Mouse (Mus musculus) limb, embryonic 12.5 days (tissue): Measurements from ENCODE around the gene Lrguk. TPM values are rescaled to one million over a fixed set of nuclear protein-coding genes. Genes with fewer than 3 reads are reported as not detected.

Experiments used
- ATAC-seq: fragments of 200-750 bp; cut with Nextera tagmentation; 2 replicates; pipeline ENCODE4 v1.8.0; 2017; ENCODE audit warnings: low read depth, moderate TSS enrichment; ENCODE audit not compliant: insufficient number of reproducible peaks, insufficient read depth, low FRiP score, low TSS enrichment
- H3K27ac ChIP-seq: fragments of 300-500 bp; sonication (generic); 2 replicates; pipeline ENCODE4 v1.5.1; 2016; ENCODE audit warnings: mild to moderate bottlenecking, moderate library complexity
- H3K27me3 ChIP-seq: fragments of 300-500 bp; sonication (generic); 2 replicates; pipeline ENCODE4 v1.6.1; 2016; ENCODE audit warnings: mild to moderate bottlenecking, moderate library complexity
- H3K36me3 ChIP-seq: fragments of 300-500 bp; sonication (generic); 2 replicates; pipeline ENCODE4 v1.6.1; 2016; ENCODE audit warnings: mild to moderate bottlenecking, moderate library complexity
- H3K4me1 ChIP-seq: fragments of 300-500 bp; sonication (generic); replicated peaks from 2 replicates; pipeline ENCODE4 v1.6.1; 2016
- H3K4me2 ChIP-seq: fragments of 300-500 bp; sonication (generic); 2 replicates; pipeline ENCODE4 v1.6.1; 2016; ENCODE audit warnings: mild to moderate bottlenecking, moderate library complexity
- H3K4me3 ChIP-seq: fragments of 300-500 bp; sonication (generic); replicated peaks from 2 replicates; pipeline ENCODE4 v1.5.1; 2016; ENCODE audit warnings: mild to moderate bottlenecking
- H3K9ac ChIP-seq: fragments of 300-500 bp; sonication (generic); replicated peaks from 2 replicates; pipeline ENCODE4 v1.6.1; 2016; ENCODE audit warnings: mild to moderate bottlenecking, moderate library complexity
- H3K9me3 ChIP-seq: fragments of 300-500 bp; sonication (generic); 2 replicates; pipeline ENCODE4 v1.6.1; 2016; ENCODE audit warnings: mild to moderate bottlenecking, moderate library complexity
- WGBS: fragments of 180-500 bp; shearing (Covaris S2); methylation state at CpG from one replicate; pipeline ENCODE4 v1.1.7; 2016; 5-methylcytosine and 5-hydroxymethylcytosine counted together
- polyA plus RNA-seq: library from polyadenylated mRNA; unstranded; fragments of >200 nt; fragmentation: Nextera tagmentation; extraction: Ambion mirVana; gene quantifications from 2 replicates; pipeline ENCODE4 v1.2.1, GENCODE M21; 2016

The Lrguk gene
- polyA plus RNA-seq = 0.78 and 1.1 TPM in 2 replicates

DNA sequence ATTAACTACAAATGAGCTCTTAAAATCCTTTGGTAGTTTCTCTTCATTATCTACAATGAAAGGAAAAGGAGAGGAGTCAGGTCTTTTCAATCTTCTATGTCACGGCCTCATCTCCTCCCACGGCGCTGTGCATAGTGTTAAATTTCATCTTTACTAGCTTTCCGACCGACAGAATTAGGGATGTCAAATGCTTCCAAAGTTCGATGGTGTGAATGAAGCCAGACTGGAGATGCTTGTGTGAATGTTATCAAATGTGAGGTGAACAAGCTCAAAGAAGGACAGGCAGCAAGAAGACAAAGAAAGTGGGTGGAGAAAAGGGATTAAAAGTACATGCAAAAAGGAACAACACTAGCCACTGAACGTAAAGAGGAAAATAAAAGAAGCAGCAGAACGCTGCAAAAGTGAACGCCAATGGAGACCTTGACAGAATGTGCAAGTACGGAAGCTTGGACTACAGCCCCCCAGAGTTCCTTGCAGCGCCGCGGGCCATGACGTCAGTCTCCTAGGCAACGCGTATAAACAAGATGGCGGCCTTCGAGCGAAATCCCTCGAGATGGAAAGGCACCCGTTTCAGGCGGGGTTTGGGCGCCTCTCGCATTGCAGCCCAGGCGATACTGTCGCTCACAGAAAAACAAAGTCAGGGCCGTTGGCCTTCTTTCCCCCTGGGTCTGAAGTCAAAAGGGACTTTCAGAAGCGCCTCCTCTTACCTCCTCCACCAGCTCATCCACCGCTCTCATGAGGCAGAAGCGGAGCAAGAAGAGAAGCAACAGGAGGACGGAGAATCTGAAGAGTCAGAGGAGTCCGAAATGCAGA lies at the start of gene Lrguk:
TSS of gene Lrguk (plus strand) at position 516 of the 813 bp plus-strand sequence.
- H3K9me3 ChIP-seq = no peaks in the 10 kb centered on the region
- H3K36me3 ChIP-seq = no peaks in the 10 kb centered on the region
- H3K9ac ChIP-seq = peak within 1 kb of the TSS; percentile 57
- no peak within 1 kb of the TSS for H3K27ac ChIP-seq
- ATAC-seq = peak; percentile 86
- H3K4me1 ChIP-seq = peaks cover 7% of the 10 kb centered on the region; the same call in 1 of the 2 replicates
- H3K4me3 ChIP-seq = peak within 1 kb of the TSS; percentile 68
- 5% methylated on average over 32 of the region's 32 CpGs for WGBS
- H3K27me3 ChIP-seq = peaks cover 8% of the 10 kb centered on the region
- peak within 1 kb of the TSS; percentile 86 for H3K4me2 ChIP-seq

DNA sequence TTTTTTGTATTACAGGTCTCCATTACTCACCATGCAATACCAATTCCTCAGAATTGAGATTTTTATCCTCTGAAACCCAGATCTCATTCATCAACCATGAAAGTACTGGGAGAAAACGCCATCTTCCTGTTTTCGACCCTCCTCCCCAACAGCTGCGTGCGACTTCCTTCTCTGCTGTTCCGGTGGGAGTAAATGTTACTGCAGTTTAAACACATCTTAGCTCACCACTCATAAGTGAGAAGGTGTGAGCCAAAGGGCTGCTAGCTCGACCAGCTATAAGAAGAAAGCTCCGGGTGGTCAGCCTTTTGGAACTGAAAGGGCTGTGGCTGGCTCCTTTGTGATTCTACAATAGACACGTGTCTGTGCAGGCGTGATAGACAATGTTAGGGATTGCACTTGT lies 46.5 kb upstream of the Lrguk start:
- Histone ChIP-seq H3K4me3 (no peak overlapping the region), H3K27me3 (no peaks in the 10 kb centered on the region), H3K4me2 (no peak overlapping the region), H3K9me3 (no peaks in the 10 kb centered on the region), H3K4me1 (peaks cover 21% of the 10 kb centered on the region), H3K36me3 (no peaks in the 10 kb centered on the region), H3K9ac (no peak overlapping the region), H3K27ac (no peak overlapping the region)
- no peak for ATAC-seq
- WGBS = 88% methylated on average over 9 of the region's 9 CpGs

- Histone ChIP-seq H3K27ac (no peak overlapping the region), H3K9me3 (no peaks in the 10 kb centered on the region), H3K36me3 (no peaks in the 10 kb centered on the region), H3K27me3 (no peaks in the 10 kb centered on the region), H3K4me3 (no peak overlapping the region), H3K4me1 (no peaks in the 10 kb centered on the region), H3K9ac (no peak overlapping the region), H3K4me2 (no peak overlapping the region)
- WGBS = 85% methylated on average over 5 of the region's 5 CpGs
- no peak for ATAC-seq
Observed at GRCm38 (mm10) chr6:33987132-33987531, 42.1 kb upstream of the Lrguk start.

- H3K27me3 ChIP-seq = 0 out of 2 replicates have a peak, but pooled peaks cover 3% of the 10 kb centered on the region
- H3K9me3 ChIP-seq = no peaks in the 10 kb centered on the region
- no peak overlapping the region for H3K27ac ChIP-seq
- no peak overlapping the region for H3K4me3 ChIP-seq
- ATAC-seq = no peak
- no peaks in the 10 kb centered on the region for H3K36me3 ChIP-seq
- 42% methylated on average over 24 of the region's 24 CpGs for WGBS
- H3K4me2 ChIP-seq = no peak overlapping the region
- no peaks in the 10 kb centered on the region for H3K4me1 ChIP-seq
- H3K9ac ChIP-seq = no peak overlapping the region
Observed at GRCm38 (mm10) chr6:33992213-33993034, 36.8 kb upstream of the Lrguk start.

GRCm38 (mm10) chr6:33993842-33994241 lies 35.4 kb upstream of the Lrguk start:
- no peak overlapping the region for H3K4me2 ChIP-seq
- 0 out of 2 replicates have a peak, but pooled peaks cover 3% of the 10 kb centered on the region for H3K27me3 ChIP-seq
- H3K9ac ChIP-seq = no peak overlapping the region
- no peaks in the 10 kb centered on the region for H3K36me3 ChIP-seq
- H3K4me1 ChIP-seq = no peaks in the 10 kb centered on the region
- no peak overlapping the region for H3K27ac ChIP-seq
- no peak for ATAC-seq
- no peak overlapping the region for H3K4me3 ChIP-seq
- H3K9me3 ChIP-seq = no peaks in the 10 kb centered on the region
- 72% methylated on average over 6 of the region's 6 CpGs for WGBS

- H3K27ac ChIP-seq = no peak overlapping the region
- H3K4me3 ChIP-seq = no peak overlapping the region
- WGBS = 41% methylated on average over 4 of the region's 4 CpGs
Observed at GRCm38 (mm10) chr6:33998590-33998989, 30.7 kb upstream of the Lrguk start.

DNA sequence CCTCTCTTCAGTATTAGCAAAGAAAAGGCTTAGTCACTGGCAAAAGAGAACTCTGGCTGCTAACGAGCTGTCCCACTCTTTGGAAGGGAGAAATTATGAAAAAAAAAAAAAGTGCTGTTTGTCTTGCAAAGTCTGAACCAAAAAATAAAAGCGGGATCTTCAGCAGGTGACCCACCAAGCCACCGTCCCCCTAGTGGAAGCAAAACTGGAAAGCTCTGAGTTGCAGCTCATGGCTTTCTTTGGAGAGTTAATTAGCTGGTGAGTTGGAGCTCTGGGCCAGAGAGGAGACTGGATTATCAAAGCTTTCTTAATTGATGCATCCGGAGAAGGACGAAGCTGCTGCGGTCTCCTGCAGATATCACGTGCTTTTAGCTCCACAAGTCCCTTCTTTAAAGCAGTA lies 29.7 kb upstream of the Lrguk start:
- H3K4me3 ChIP-seq = no peak overlapping the region
- no peak overlapping the region for H3K27ac ChIP-seq
- no peaks in the 10 kb centered on the region for H3K36me3 ChIP-seq
- H3K9ac ChIP-seq = no peak overlapping the region
- 26% methylated on average over 7 of the region's 7 CpGs for WGBS
- H3K4me2 ChIP-seq = no peak overlapping the region
- no peak for ATAC-seq
- H3K4me1 ChIP-seq = no peaks in the 10 kb centered on the region
- H3K27me3 ChIP-seq = no peaks in the 10 kb centered on the region
- no peaks in the 10 kb centered on the region for H3K9me3 ChIP-seq

More at GRCm38 (mm10) chr6:33998590-33998989, 30.7 kb upstream of the Lrguk start:
- Histone ChIP-seq H3K9ac (no peak overlapping the region), H3K4me1 (no peaks in the 10 kb centered on the region), H3K36me3 (no peaks in the 10 kb centered on the region), H3K9me3 (no peaks in the 10 kb centered on the region), H3K4me2 (no peak overlapping the region), H3K27me3 (no peaks in the 10 kb centered on the region)
- no peak for ATAC-seq

DNA sequence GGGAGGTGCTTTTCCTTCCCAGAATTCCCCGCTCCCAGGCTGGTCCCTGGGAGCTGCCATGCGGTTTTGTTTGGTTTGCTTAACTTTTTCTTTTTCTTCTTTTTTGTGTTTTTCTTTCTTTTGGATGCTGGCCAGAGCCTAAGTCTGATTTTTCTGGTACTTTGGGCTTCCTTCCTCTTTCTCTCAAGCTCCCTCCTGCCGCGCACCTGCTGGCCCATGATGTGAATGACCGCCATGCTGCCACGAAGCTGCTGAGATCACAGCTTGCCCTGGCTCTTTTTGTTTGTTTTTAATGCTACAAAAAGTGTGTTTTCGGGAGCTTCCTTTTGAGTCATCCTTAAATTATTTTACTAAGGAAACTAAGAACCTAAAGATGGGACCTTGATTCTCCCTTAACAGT lies 28.6 kb upstream of the Lrguk start:
- Histone ChIP-seq H3K9ac (no peak overlapping the region), H3K4me1 (no peaks in the 10 kb centered on the region), H3K4me2 (no peak overlapping the region), H3K9me3 (no peaks in the 10 kb centered on the region), H3K36me3 (no peaks in the 10 kb centered on the region), H3K27me3 (no peaks in the 10 kb centered on the region), H3K27ac (no peak overlapping the region), H3K4me3 (no peak overlapping the region)
- 92% methylated on average over 7 of the region's 7 CpGs for WGBS
- ATAC-seq = no peak

GRCm38 (mm10) chr6:34003033-34003432 lies 26.2 kb upstream of the Lrguk start:
- Histone ChIP-seq H3K4me1 (no peaks in the 10 kb centered on the region), H3K4me3 (no peak overlapping the region), H3K9ac (no peak overlapping the region), H3K27me3 (no peaks in the 10 kb centered on the region), H3K36me3 (no peaks in the 10 kb centered on the region), H3K27ac (no peak overlapping the region), H3K4me2 (no peak overlapping the region), H3K9me3 (no peaks in the 10 kb centered on the region)
- WGBS = 26% methylated on average over 1 of the region's 1 CpGs
- no peak for ATAC-seq

- no peak for ATAC-seq
- H3K9ac ChIP-seq = no peak overlapping the region
- WGBS = 71% methylated on average over 6 of the region's 6 CpGs
- H3K4me2 ChIP-seq = no peak overlapping the region
- H3K4me1 ChIP-seq = no peaks in the 10 kb centered on the region
- H3K27ac ChIP-seq = no peak overlapping the region
- H3K9me3 ChIP-seq = no peaks in the 10 kb centered on the region
- H3K27me3 ChIP-seq = no peaks in the 10 kb centered on the region
- no peaks in the 10 kb centered on the region for H3K36me3 ChIP-seq
- H3K4me3 ChIP-seq = no peak overlapping the region
Observed at GRCm38 (mm10) chr6:34013469-34013868, 15.8 kb upstream of the Lrguk start.

DNA sequence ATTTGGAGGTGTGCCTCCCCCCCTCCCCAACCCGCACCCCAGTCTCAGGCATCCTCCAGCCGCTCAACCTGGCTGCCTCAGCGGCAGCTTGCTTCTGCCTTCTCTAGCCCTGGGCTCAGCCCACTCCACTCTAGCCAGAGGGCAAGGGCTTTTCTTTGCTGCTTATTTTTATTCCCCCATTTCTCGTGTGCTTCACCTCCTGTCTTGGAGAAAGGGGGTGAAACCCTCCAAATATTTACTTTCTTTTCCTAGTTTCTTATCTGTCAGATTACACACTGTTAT lies 439 bp downstream of the Lrguk start:
- peak overlapping the region; percentile 86 for H3K4me2 ChIP-seq
- peaks cover 12% of the 10 kb centered on the region for H3K4me1 ChIP-seq
- H3K9ac ChIP-seq = peak overlapping the region; percentile 57
- H3K36me3 ChIP-seq = no peaks in the 10 kb centered on the region
- no peak for ATAC-seq
- 2% methylated on average over 4 of the region's 4 CpGs for WGBS
- peak overlapping the region; percentile 68 for H3K4me3 ChIP-seq
- H3K27me3 ChIP-seq = peaks cover 10% of the 10 kb centered on the region
- H3K27ac ChIP-seq = no peak overlapping the region
- H3K9me3 ChIP-seq = no peaks in the 10 kb centered on the region
